Mouse (Mus musculus): ENCODE results near the gene Pck1. TPM values are rescaled to one million over a fixed set of nuclear protein-coding genes. Genes with fewer than 3 reads are reported as not detected.
A peak's percentile ranks its signal among the peaks of the same experiment; 100 is the strongest.

The Pck1 gene
- polyA plus RNA-seq, 1 experiment from 2014 or later, result not detected

DNA sequence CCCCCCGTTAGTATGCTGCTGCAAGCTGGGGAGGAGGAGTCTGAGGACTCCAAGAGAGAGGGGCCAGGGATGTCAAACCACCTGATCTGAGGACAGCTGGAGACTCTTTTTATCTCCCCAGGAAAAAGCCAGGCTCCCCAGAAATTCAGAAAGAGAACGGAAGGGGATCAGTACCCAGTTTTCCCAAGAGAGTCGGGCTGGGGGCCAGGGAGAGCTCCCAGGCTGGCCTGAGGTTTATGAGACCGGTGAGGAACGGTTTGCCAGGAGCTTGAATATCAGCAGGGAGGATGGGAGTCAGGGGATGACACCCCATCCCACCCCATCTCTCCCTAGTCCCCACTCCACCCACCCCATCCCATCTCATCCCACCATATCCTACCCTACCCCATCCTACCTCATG is 28.6 kb downstream of the Pck1 start:
- Histone ChIP-seq H3K9me3 (replicated peaks; ENCODE audit: control insufficient read depth, low read length) (no peaks in the 10 kb centered on the region), H3K4me2 (ENCODE audit: low read length) (no peak overlapping the region), H3K4me1 (ENCODE audit: control insufficient read depth, insufficient read depth, low read length) (no peaks in the 10 kb centered on the region), H3K36me3 (ENCODE audit: control insufficient read depth, insufficient read depth, low read length) (no peaks in the 10 kb centered on the region), H3K9ac (ENCODE audit: low read length) (no peak overlapping the region), H3K4me3 (ENCODE audit: low read depth, low read length) (no peak overlapping the region), H3K27ac (ENCODE audit: low read depth, low read length) (no peak overlapping the region), H3K27me3 (replicated peaks; ENCODE audit: control insufficient read depth, insufficient read depth, low read length) (no peaks in the 10 kb centered on the region)
- 73% methylated on average over 4 of the region's 5 CpGs for WGBS
- no peak for DNase-seq (ENCODE audit: low spot score)
- no peak for ATAC-seq

DNA sequence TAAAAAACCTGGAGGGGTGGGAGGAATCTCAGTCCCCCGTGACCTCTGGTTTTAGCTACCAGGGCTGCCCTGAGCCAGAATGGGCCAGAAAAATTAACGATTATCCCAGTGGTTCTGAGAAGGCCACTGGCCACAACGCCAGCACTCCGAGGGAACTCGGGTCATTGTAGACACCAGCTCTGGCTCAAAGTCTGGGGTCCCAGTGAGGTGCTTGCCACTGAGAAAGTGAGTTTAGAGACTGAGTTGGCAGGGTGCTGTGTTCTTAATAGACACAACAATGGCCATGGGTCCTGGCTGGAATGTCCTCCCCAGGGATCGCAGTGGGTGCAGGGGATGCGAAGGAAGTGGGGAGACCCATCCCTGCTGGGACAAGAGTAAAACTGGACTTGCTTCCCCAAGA is 29.1 kb downstream of the Pck1 start:
- ATAC-seq, result no peak
- H3K27ac ChIP-seq (ENCODE audit: low read depth, low read length), result no peak overlapping the region
- no peak overlapping the region for H3K9ac ChIP-seq (ENCODE audit: low read length)
- no peak overlapping the region for H3K4me3 ChIP-seq (ENCODE audit: low read depth, low read length)
- no peak overlapping the region for H3K4me2 ChIP-seq (ENCODE audit: low read length)
- DNase-seq (ENCODE audit: low spot score), result no peak
- no peaks in the 10 kb centered on the region for H3K4me1 ChIP-seq (ENCODE audit: control insufficient read depth, insufficient read depth, low read length)
- H3K9me3 ChIP-seq (replicated peaks; ENCODE audit: control insufficient read depth, low read length), result no peaks in the 10 kb centered on the region
- H3K36me3 ChIP-seq (ENCODE audit: control insufficient read depth, insufficient read depth, low read length), result no peaks in the 10 kb centered on the region
- WGBS, result 81% methylated on average over 7 of the region's 7 CpGs
- H3K27me3 ChIP-seq (replicated peaks; ENCODE audit: control insufficient read depth, insufficient read depth, low read length), result no peaks in the 10 kb centered on the region

DNA sequence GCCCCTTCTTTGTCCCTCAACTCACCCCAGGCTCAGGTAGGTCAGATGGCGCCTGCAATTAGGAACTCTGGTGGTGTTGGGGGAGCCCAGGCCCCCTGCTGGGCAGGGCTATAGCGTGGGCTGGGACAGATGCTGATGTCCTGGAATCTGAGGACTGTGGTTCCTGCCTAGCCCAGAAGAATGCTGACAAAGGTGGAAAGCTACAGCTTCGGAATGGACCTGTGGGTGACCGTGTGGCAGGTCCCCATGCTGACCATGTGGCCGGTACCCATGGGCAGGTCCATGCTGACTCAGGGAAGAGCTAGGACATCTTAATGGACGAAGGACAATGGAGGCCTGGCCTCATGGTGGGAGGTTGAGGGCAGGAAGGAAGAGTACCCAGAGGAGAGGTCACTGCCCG is 29.9 kb downstream of the Pck1 start:
- DNase-seq (ENCODE audit: low spot score) (no peak), ATAC-seq (no peak)
- Histone ChIP-seq H3K27me3 (replicated peaks; ENCODE audit: control insufficient read depth, insufficient read depth, low read length) (no peaks in the 10 kb centered on the region), H3K9ac (ENCODE audit: low read length) (no peak overlapping the region), H3K36me3 (ENCODE audit: control insufficient read depth, insufficient read depth, low read length) (no peaks in the 10 kb centered on the region), H3K4me3 (ENCODE audit: low read depth, low read length) (no peak overlapping the region), H3K4me2 (ENCODE audit: low read length) (no peak overlapping the region), H3K4me1 (ENCODE audit: control insufficient read depth, insufficient read depth, low read length) (no peaks in the 10 kb centered on the region), H3K9me3 (replicated peaks; ENCODE audit: control insufficient read depth, low read length) (no peaks in the 10 kb centered on the region), H3K27ac (ENCODE audit: low read depth, low read length) (no peak overlapping the region)
- WGBS, result 83% methylated on average over 7 of the region's 7 CpGs

DNA sequence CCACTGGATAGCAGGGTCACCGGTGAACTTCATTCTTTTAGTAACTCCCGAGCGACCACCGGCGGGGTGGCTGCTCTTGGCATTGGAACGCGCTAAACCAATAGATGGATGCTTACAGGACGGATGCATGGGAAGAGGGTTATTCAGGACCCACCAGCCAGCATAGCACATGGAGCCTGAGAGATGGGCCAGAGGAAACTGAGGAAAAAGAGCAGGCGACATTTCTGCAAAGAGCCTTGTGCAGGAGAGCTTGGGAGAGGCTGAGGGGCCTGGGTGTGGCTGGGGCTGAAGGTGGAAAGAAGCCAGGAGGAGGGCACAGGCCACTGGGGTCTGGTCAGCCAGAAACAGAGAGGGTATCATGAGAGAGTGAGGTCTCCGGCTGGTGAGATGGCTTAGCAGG is 30.5 kb downstream of the Pck1 start:
- no peaks in the 10 kb centered on the region for H3K27me3 ChIP-seq (replicated peaks; ENCODE audit: control insufficient read depth, insufficient read depth, low read length)
- H3K9ac ChIP-seq (ENCODE audit: low read length), result no peak overlapping the region
- no peak overlapping the region for H3K4me2 ChIP-seq (ENCODE audit: low read length)
- H3K4me3 ChIP-seq (ENCODE audit: low read depth, low read length), result no peak overlapping the region
- no peaks in the 10 kb centered on the region for H3K36me3 ChIP-seq (ENCODE audit: control insufficient read depth, insufficient read depth, low read length)
- WGBS, result 96% methylated on average over 10 of the region's 10 CpGs
- H3K27ac ChIP-seq (ENCODE audit: low read depth, low read length), result no peak overlapping the region
- H3K4me1 ChIP-seq (ENCODE audit: control insufficient read depth, insufficient read depth, low read length), result no peaks in the 10 kb centered on the region
- no peak for ATAC-seq
- no peaks in the 10 kb centered on the region for H3K9me3 ChIP-seq (replicated peaks; ENCODE audit: control insufficient read depth, low read length)
- no peak for DNase-seq (ENCODE audit: low spot score)

DNA sequence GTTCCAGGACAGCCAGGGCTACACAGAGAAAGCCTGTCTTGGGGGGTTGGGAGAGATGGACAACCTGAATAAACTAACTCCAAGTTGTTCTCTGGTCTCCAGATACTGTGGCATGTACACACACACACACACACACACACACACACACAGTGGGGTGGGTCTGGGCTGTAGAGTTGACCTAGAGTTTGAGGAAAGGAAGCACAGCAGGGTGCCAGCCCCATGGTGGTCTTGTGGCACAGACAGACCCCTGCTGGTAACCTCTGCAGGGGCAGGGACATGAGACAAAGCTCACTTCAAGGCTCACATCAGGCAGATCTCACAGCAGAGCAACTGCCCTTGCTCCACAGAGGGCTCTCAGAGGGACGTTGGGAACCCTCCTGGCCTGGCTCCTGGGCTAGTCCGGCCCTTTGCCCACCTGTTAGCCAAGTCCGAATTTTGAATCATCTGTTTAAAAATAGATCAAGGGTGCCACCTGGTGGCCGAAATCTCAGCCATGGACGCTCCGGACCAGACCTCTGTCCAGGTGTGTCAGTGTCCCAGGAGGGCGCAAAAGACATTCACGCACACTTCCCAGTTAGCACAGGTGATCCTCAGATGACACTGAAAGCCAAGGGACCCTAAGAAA is 31.1 kb downstream of the Pck1 start:
- ATAC-seq, result peak; percentile 27
- Histone ChIP-seq H3K4me1 (ENCODE audit: control insufficient read depth, insufficient read depth, low read length) (no peaks in the 10 kb centered on the region), H3K4me2 (ENCODE audit: low read length) (no peak overlapping the region), H3K27ac (ENCODE audit: low read depth, low read length) (no peak overlapping the region), H3K27me3 (replicated peaks; ENCODE audit: control insufficient read depth, insufficient read depth, low read length) (no peaks in the 10 kb centered on the region), H3K9me3 (replicated peaks; ENCODE audit: control insufficient read depth, low read length) (no peaks in the 10 kb centered on the region), H3K4me3 (ENCODE audit: low read depth, low read length) (no peak overlapping the region), H3K36me3 (ENCODE audit: control insufficient read depth, insufficient read depth, low read length) (no peaks in the 10 kb centered on the region), H3K9ac (ENCODE audit: low read length) (no peak overlapping the region)
- 9% methylated on average over 8 of the region's 8 CpGs for WGBS
- peak; percentile 71 for DNase-seq (ENCODE audit: low spot score)

DNA sequence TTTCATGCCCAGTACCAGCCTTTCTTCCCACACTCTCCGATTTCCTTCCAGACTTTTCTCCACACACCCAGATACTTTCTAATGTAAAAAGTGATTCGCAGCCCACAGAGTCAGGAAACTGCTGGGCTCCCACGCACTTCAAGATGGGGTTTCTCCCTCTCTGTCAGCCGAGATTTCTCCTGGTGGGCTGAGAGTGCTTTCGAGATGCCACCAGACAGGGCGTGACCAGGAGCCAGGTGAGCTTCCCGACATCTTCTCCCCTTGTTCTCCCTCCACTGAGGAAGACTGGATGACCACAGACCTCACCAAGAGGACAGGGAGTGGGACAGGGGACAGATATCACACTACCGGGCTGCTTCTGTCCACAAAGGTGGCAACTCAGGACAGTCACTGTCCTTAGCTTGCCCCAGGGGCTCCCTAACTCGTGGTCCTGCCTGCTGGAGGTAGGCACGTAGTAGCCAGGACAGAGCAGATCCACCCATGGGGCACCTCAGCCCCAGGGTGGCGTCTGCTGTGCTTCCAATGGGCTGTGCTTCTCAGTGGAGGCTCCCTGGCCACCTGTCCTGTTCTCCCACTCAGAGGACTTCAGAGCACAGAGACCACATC is 31.7 kb downstream of the Pck1 start:
- Histone ChIP-seq H3K36me3 (ENCODE audit: control insufficient read depth, insufficient read depth, low read length) (no peaks in the 10 kb centered on the region), H3K27ac (ENCODE audit: low read depth, low read length) (no peak overlapping the region), H3K4me2 (ENCODE audit: low read length) (no peak overlapping the region), H3K9me3 (replicated peaks; ENCODE audit: control insufficient read depth, low read length) (no peaks in the 10 kb centered on the region), H3K9ac (ENCODE audit: low read length) (no peak overlapping the region), H3K4me3 (ENCODE audit: low read depth, low read length) (no peak overlapping the region), H3K27me3 (replicated peaks; ENCODE audit: control insufficient read depth, insufficient read depth, low read length) (no peaks in the 10 kb centered on the region), H3K4me1 (ENCODE audit: control insufficient read depth, insufficient read depth, low read length) (no peaks in the 10 kb centered on the region)
- no peak for ATAC-seq
- DNase-seq (ENCODE audit: low spot score), result no peak
- WGBS, result 63% methylated on average over 11 of the region's 11 CpGs

DNA sequence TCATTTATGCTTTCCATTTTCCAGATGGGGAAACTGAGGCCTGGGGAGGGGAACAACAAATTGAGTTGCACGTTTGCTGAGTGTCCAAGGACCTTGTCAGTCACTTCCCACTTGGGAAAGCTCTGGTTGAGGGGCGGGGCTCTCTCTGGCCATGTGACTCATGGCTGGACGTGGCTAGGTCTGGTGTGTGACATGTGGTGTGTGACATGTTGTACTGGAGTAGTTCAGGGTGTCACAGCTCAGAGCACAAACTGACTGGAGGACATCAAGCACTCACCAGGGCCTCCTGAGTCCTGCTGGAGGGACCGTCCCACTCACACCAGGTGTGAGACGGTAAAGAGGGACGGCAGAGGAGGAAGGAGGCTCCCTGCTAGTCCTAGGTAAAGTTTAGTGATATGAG is 32.4 kb downstream of the Pck1 start:
- Histone ChIP-seq H3K36me3 (ENCODE audit: control insufficient read depth, insufficient read depth, low read length) (no peaks in the 10 kb centered on the region), H3K4me1 (ENCODE audit: control insufficient read depth, insufficient read depth, low read length) (no peaks in the 10 kb centered on the region), H3K4me2 (ENCODE audit: low read length) (no peak overlapping the region), H3K27ac (ENCODE audit: low read depth, low read length) (no peak overlapping the region), H3K9ac (ENCODE audit: low read length) (no peak overlapping the region), H3K9me3 (replicated peaks; ENCODE audit: control insufficient read depth, low read length) (no peaks in the 10 kb centered on the region), H3K27me3 (replicated peaks; ENCODE audit: control insufficient read depth, insufficient read depth, low read length) (no peaks in the 10 kb centered on the region), H3K4me3 (ENCODE audit: low read depth, low read length) (no peak overlapping the region)
- WGBS, result 80% methylated on average over 6 of the region's 6 CpGs
- ATAC-seq (no peak), DNase-seq (ENCODE audit: low spot score) (no peak)

DNA sequence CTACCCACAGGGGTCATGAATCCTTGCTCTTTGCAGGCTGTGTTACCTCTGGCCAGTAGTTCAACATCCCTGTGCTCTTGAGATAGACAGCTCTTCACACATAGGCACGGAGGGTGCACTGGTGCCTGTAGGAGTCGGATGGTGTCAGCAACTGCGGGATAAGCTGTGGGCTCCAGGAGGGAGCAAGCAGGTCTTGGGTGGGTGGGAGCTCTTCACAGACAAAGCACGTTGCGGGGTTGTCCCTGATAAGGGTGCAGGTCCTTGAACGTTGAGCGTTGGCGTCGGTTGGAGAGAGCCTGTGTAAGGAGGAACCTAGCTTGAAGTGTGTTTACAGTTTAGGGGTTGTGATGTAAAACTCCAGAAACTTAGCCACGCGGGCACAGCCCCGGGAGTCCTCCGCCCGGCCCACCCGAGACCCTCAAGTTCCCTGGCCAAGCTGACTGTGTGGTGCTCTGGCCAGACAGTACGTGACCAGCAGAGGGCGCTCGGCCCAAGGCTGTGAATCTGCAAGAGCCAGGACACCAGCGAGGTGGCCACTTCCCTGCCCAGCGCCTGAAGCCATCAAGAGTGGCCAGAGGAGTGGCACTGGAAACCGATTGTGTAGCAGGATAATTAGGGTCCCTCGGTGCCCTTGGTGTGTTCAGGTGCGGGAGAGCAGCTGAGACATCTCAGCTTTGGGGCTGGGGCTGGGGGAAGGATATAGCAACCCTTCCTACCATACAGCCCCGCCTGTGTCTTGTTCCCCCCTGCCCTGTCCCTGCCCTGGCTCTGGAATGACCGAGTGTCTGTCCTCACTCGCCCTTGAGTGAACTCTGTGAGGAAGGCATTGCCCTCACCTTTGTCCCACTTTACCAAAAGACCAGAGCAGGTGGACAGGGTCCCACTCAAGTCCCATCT is 33.4 kb downstream of the Pck1 start:
- H3K27ac ChIP-seq (ENCODE audit: low read depth, low read length), result no peak overlapping the region
- no peaks in the 10 kb centered on the region for H3K27me3 ChIP-seq (replicated peaks; ENCODE audit: control insufficient read depth, insufficient read depth, low read length)
- ATAC-seq (peak; percentile 65), DNase-seq (ENCODE audit: low spot score) (peak; percentile 86)
- H3K36me3 ChIP-seq (ENCODE audit: control insufficient read depth, insufficient read depth, low read length), result no peaks in the 10 kb centered on the region
- no peak overlapping the region for H3K4me2 ChIP-seq (ENCODE audit: low read length)
- no peak overlapping the region for H3K4me3 ChIP-seq (ENCODE audit: low read depth, low read length)
- no peak overlapping the region for H3K9ac ChIP-seq (ENCODE audit: low read length)
- WGBS, result 31% methylated on average over 26 of the region's 26 CpGs
- no peaks in the 10 kb centered on the region for H3K4me1 ChIP-seq (ENCODE audit: control insufficient read depth, insufficient read depth, low read length)
- no peaks in the 10 kb centered on the region for H3K9me3 ChIP-seq (replicated peaks; ENCODE audit: control insufficient read depth, low read length)
